Mouse (Mus musculus) kidney, postnatal 0 days (tissue): Measurements from ENCODE around the gene Efna1. TPM values are rescaled to one million over a fixed set of nuclear protein-coding genes. Genes with fewer than 3 reads are reported as not detected.

ENCODE experiments used
- ATAC-seq: fragments of 200-750 bp; cut with Nextera tagmentation; replicated peaks from 2 replicates; pipeline ENCODE4 v1.8.0; 2017; ENCODE audit warnings: low read depth, moderate number of reproducible peaks, moderate TSS enrichment, moderate library complexity; ENCODE audit not compliant: low FRiP score
- DNase-seq: peaks from one replicate; pipeline ENCODE4 v3.0.0-alpha.2; 2016; ENCODE audit warnings: low spot score
- H3K27ac ChIP-seq: fragments of 300-500 bp; sonication (generic); 2 replicates; pipeline ENCODE4 v1.5.1; 2014; ENCODE audit warnings: mild to moderate bottlenecking
- H3K27me3 ChIP-seq: fragments of 300-500 bp; sonication (generic); 2 replicates; pipeline ENCODE4 v1.6.1; 2014; ENCODE audit warnings: low read length, mixed read lengths; ENCODE audit not compliant: insufficient read depth
- H3K36me3 ChIP-seq: fragments of 300-500 bp; sonication (generic); 2 replicates; pipeline ENCODE4 v1.6.1; 2014; ENCODE audit warnings: low read length, mixed read lengths; ENCODE audit not compliant: insufficient read depth
- H3K4me1 ChIP-seq: fragments of 300-500 bp; sonication (generic); replicated peaks from 2 replicates; pipeline ENCODE4 v1.6.1; 2014; ENCODE audit warnings: antibody characterized with exemption, low read length, mixed read lengths; ENCODE audit not compliant: insufficient read depth
- H3K4me2 ChIP-seq: fragments of 300-500 bp; sonication (generic); 2 replicates; pipeline ENCODE4 v1.6.1; 2014; ENCODE audit warnings: mild to moderate bottlenecking, low read length, moderate library complexity, mixed read lengths
- H3K4me3 ChIP-seq: fragments of 300-500 bp; sonication (generic); replicated peaks from 2 replicates; pipeline ENCODE4 v1.5.1; 2014; ENCODE audit warnings: low read depth, low read length
- H3K9ac ChIP-seq: fragments of 300-500 bp; sonication (generic); 2 replicates; pipeline ENCODE4 v1.6.1; 2014; ENCODE audit warnings: low read depth, low read length
- H3K9me3 ChIP-seq: fragments of 300-500 bp; sonication (generic); replicated peaks from 2 replicates; pipeline ENCODE4 v1.6.1; 2016; ENCODE audit warnings: low read length, inconsistent platforms, mixed read lengths
- CTCF ChIP-seq: IDR thresholded peaks from 2 replicates; pipeline ENCODE4 v1.5.1; 2016; ENCODE audit warnings: antibody characterized with exemption, low read depth, mild to moderate bottlenecking, moderate library complexity
- WGBS: fragments of 180-500 bp; shearing (Covaris S2); extraction: QIAGEN DNeasy Blood & Tissue Kit; methylation state at CpG from one replicate; pipeline ENCODE4 v1.1.7; 2014; 5-methylcytosine and 5-hydroxymethylcytosine counted together
- microRNA counts: library from miRNA; unstranded; fragments of <30 nt; microRNA quantifications from one replicate; lab custom pipeline; 2015
- microRNA-seq: library from miRNA; unstranded; fragments of <30 nt; microRNA quantifications from one replicate; pipeline ENCODE4, GENCODE M21; 2016
- polyA plus RNA-seq: library from polyadenylated mRNA; unstranded; fragments of >200 nt; fragmentation: Nextera tagmentation; extraction: Ambion mirVana; gene quantifications from 2 replicates; pipeline ENCODE4 v1.2.1, GENCODE M21; 2015

The Efna1 gene
- polyA plus RNA-seq, 1 experiment from 2014 or later = 79.5 TPM

DNA sequence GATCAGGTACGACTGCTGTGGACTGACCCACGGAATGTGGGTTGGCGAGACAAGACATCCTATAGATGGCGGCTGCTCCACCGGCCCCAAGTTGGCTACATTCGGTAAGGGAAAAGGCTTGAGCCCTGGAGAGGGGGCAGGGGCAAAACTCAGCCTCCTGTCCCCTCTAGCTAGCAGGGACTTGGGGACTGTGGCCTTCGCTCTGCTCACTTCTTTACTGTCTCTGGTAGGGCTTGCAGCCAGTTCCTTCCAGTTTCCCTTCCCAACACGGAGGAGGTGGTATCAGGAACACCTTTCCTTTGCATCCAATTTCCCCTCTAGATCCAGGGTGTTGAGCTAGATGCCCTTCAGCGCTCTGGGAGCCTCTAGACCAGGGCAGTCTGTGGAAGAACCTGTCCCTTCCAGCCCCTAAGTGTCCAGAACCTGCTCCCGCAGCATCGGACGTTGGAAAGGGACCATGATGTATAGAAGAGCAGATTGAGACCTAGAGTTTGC lies 55.6 kb downstream of the Efna1 start:
- no peak overlapping the region for H3K4me3 ChIP-seq
- H3K36me3 ChIP-seq = no peaks in the 10 kb centered on the region
- TF ChIP-seq CTCF = no peak
- no peak overlapping the region for H3K27ac ChIP-seq
- no peak for ATAC-seq
- DNase-seq = no peak
- peaks cover 24% of the 10 kb centered on the region for H3K4me1 ChIP-seq
- WGBS = 69% methylated on average over 12 of the region's 12 CpGs
- H3K27me3 ChIP-seq = no peaks in the 10 kb centered on the region
- no peak overlapping the region for H3K4me2 ChIP-seq
- H3K9me3 ChIP-seq = no peaks in the 10 kb centered on the region
- no peak overlapping the region for H3K9ac ChIP-seq

DNA sequence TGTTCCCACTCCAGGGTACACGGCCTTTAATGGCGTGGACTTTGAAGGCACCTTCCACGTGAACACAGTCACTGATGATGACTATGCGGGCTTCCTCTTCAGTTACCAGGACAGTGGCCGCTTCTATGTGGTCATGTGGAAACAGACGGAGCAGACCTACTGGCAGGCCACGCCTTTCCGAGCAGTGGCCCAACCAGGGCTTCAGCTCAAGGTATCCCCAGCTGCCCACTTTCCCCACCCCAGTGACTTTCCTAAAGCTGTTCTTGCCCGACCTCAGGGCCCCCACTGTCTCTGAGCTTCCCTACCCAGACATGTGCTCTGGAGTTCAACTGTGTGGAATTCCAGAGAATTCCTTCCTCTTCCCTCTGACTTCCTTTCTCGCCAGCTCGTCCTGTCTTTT lies 56.1 kb downstream of the Efna1 start:
- H3K4me3 ChIP-seq = no peak overlapping the region
- H3K4me1 ChIP-seq = peaks cover 24% of the 10 kb centered on the region
- no peaks in the 10 kb centered on the region for H3K9me3 ChIP-seq
- no peak overlapping the region for H3K27ac ChIP-seq
- no peaks in the 10 kb centered on the region for H3K36me3 ChIP-seq
- 80% methylated on average over 11 of the region's 11 CpGs for WGBS
- ATAC-seq = no peak
- no peak overlapping the region for H3K4me2 ChIP-seq
- no peak for TF ChIP-seq CTCF
- no peaks in the 10 kb centered on the region for H3K27me3 ChIP-seq
- no peak overlapping the region for H3K9ac ChIP-seq
- DNase-seq = no peak

MicroRNAs encoded within 50 kb of the gene (microRNA counts, 519-probe panel; counts per million panel counts)
- microRNA mmu-miR-92b (lab: Ali Mortazavi, UCI) = 330 counts per million, percentile 68 among the panel's probes with 10 or more counts

Small RNA genes lying within 50 kb of the gene (microRNA-seq; reads per million reads assigned to microRNA genes)
- gene Mir92b = 103 reads per million, percentile 51 among the genes with 10 or more reads in this experiment

Other genes with a start within 250 kb of the Efna1 start
- 19.8 TPM in 2 replicates for gene Rusc1, start 187.8 kb downstream of the Efna1 start, polyA plus RNA-seq
- gene Gm43738, start 180.0 kb downstream of the Efna1 start, polyA plus RNA-seq = not detected in 2 replicates
- gene Fdps, start 179.2 kb downstream of the Efna1 start, polyA plus RNA-seq = 138 and 150 TPM in 2 replicates
- gene Pklr, start 145.0 kb downstream of the Efna1 start, polyA plus RNA-seq = 3.7 and 6.8 TPM in 2 replicates
- gene Hcn3, start 120.9 kb downstream of the Efna1 start, polyA plus RNA-seq = 0.71 and 0.91 TPM in 2 replicates
- gene Clk2, start 116.3 kb downstream of the Efna1 start, polyA plus RNA-seq = 16.9 and 18.8 TPM in 2 replicates
- gene Scamp3, start 103.7 kb downstream of the Efna1 start, polyA plus RNA-seq = 107 and 115 TPM in 2 replicates
- 23.5 and 24.1 TPM in 2 replicates for gene Fam189b, start 98.0 kb downstream of the Efna1 start, polyA plus RNA-seq
- 53.6 and 56.0 TPM in 2 replicates for gene Gba, start 78.2 kb downstream of the Efna1 start, polyA plus RNA-seq
- gene Thbs3, start 66.0 kb downstream of the Efna1 start, polyA plus RNA-seq = 10.4 and 12.1 TPM in 2 replicates
- 200 and 218 TPM in 2 replicates for gene Mtx1, start 54.1 kb downstream of the Efna1 start, polyA plus RNA-seq
- 42.8 and 49.5 TPM in 2 replicates for gene Muc1, start 52.1 kb downstream of the Efna1 start, polyA plus RNA-seq
- gene Krtcap2, start 35.2 kb downstream of the Efna1 start, polyA plus RNA-seq = 328 and 371 TPM in 2 replicates
- gene Trim46, start 34.8 kb downstream of the Efna1 start, polyA plus RNA-seq = 2.7 and 3.7 TPM in 2 replicates
- gene Dpm3, start 21.8 kb downstream of the Efna1 start, polyA plus RNA-seq = 148 and 182 TPM in 2 replicates
- 75.8 and 82.2 TPM in 2 replicates for gene Slc50a1, start 10.6 kb downstream of the Efna1 start, polyA plus RNA-seq
- gene Efna3, start 41.8 kb upstream of the Efna1 start, polyA plus RNA-seq = 4.2 and 6.1 TPM in 2 replicates
- gene Efna4, start 56.9 kb upstream of the Efna1 start, polyA plus RNA-seq = 24.4 and 25.4 TPM in 2 replicates
- 85.4 and 90.7 TPM in 2 replicates for gene Adam15, start 68.9 kb upstream of the Efna1 start, polyA plus RNA-seq
- 0.57 and 0.62 TPM in 2 replicates for gene Dcst2, start 80.8 kb upstream of the Efna1 start, polyA plus RNA-seq
- gene Dcst1, start 84.1 kb upstream of the Efna1 start, polyA plus RNA-seq = 6.2 TPM in 2 replicates
- gene Zbtb7b, start 113.6 kb upstream of the Efna1 start, polyA plus RNA-seq = 4.3 TPM in 2 replicates
- 0.16 TPM in 1 of 2 replicates, not detected in the other for gene Lenep, start 121.7 kb upstream of the Efna1 start, polyA plus RNA-seq
- gene Flad1, start 130.7 kb upstream of the Efna1 start, polyA plus RNA-seq = 28.8 and 29.8 TPM in 2 replicates
- gene Cks1b, start 137.2 kb upstream of the Efna1 start, polyA plus RNA-seq = 315 and 326 TPM in 2 replicates
- gene Shc1, start 137.3 kb upstream of the Efna1 start, polyA plus RNA-seq = 72.0 and 73.2 TPM in 2 replicates
- 29.2 and 30.3 TPM in 2 replicates for gene Pygo2, start 149.1 kb upstream of the Efna1 start, polyA plus RNA-seq
- 65.2 and 67.1 TPM in 2 replicates for gene Pbxip1, start 155.6 kb upstream of the Efna1 start, polyA plus RNA-seq
- gene Pmvk, start 173.4 kb upstream of the Efna1 start, polyA plus RNA-seq = 52.7 and 54.5 TPM in 2 replicates
- 1.4 and 1.6 TPM in 2 replicates for gene Kcnn3, start 239.0 kb upstream of the Efna1 start, polyA plus RNA-seq